Mouse (Mus musculus) activated CD4-positive, CD25-positive, alpha-beta regulatory T cell, adult 4 months (primary cell): ENCODE measurements around the gene Izumo1. TPM values are rescaled to one million over a fixed set of nuclear protein-coding genes. Genes with fewer than 3 reads are reported as not detected.
"Not testable (repeated sequence)": the region's sequence is repeated elsewhere in the genome, so short reads cannot be mapped to it uniquely, and the experiment has no call there.

Experiments used
- ATAC-seq: one replicate; pipeline ENCODE4 v1.8.0; 2017
- polyA plus RNA-seq, 2 experiments: library from polyadenylated mRNA; unstranded; fragments of 100-300 nt; shearing (Covaris generic); gene quantifications; one replicate each; pipeline ENCODE4 v1.2.1; 2017

Gene Izumo1
- polyA plus RNA-seq, 2 experiments from 2014 or later = not detected

GRCm38 (mm10) chr7:45642503-45643255 is 21.1 kb downstream of the Izumo1 start:
- ATAC-seq = no peak

GRCm38 (mm10) chr7:45643441-45644178 is 22.0 kb downstream of the Izumo1 start:
- peak; percentile 94 for ATAC-seq

DNA sequence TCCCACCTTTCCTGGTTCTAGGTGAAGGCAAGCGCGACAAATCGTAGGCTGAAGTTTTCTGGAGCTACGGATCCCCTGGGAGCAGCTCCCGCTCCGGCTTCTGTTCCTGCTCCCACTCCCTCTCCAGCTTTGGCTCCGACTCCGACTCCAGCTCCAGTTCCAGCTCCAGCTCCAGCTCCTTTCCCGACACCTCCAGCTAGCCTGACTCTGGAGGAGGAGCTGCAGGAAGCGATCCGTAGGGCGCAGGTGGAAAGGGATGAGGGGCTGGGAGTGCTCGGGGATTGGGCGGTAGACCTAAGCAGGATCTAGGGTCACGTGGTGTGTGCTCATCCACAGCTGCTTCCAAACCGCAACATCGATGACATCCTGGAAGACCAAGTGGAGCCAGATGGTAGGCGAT is 22.6 kb downstream of the Izumo1 start:
- no peak for ATAC-seq

GRCm38 (mm10) chr7:45644872-45645590 is 23.4 kb downstream of the Izumo1 start:
- ATAC-seq = no peak

DNA sequence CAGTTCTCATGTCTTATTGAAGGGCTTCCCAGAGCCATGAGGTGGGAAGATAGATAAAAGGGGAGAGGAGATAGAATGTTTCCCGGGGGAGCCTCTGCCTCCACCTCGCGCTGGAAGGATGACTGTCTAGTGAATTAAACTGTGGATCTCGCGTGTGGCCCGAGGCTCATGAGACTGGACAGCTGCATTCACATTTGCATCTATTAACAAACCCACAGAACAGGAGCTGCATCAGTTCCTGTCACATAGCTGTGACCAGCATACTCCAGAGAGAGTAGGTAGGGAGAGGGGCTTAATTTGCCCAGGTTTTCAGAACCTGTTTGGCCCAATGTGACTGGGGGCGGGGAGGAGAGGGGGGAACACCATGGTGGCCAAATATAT is 24.0 kb downstream of the Izumo1 start:
- ATAC-seq = no peak

DNA sequence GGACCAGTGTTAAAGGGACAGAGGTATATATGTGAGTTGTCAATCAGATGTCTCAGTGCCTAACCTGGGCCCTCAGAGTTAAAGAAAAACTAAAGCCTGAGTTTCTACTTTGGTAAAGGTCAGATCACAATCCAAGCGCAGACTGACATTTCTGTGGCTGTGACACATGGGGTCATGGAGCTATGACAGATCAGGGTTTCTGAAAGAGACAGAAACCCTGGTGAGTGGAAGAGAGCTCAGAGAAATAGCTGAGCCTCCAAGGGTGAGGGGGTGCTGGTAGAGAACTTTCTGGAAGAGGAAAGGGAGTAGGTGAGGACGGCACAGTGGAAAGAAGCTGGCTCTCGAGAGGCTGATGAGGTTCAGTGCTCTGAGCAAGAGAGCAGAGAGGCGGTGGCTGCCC is 25.1 kb downstream of the Izumo1 start:
- ATAC-seq = no peak

- no peak for ATAC-seq
Observed at GRCm38 (mm10) chr7:45649351-45649750, 27.7 kb downstream of the Izumo1 start.

DNA sequence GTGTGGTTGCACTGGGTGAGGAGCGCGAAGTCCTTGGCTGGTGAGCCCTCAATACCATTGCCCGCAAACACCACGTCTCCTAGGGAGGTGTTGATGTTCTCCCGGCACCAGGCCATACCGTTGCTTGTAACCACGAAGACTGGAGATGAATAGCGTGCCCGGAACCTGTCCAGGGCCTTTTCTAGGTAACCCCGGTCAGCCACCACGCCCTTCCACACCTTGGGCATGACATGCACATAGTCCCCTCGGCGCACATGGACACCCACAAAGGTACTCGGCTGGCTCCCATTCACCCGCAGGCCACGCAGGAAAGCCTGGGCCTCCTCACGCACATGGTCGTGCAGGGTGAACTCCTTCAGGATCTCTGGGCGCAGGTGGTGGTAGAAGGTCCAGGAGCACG is 28.9 kb downstream of the Izumo1 start:
- ATAC-seq = not testable (repeated sequence)

GRCm38 (mm10) chr7:45654424-45655047 is 32.9 kb downstream of the Izumo1 start:
- ATAC-seq = no peak

- no peak for ATAC-seq
Observed at GRCm38 (mm10) chr7:45660746-45661478, 39.3 kb downstream of the Izumo1 start.

- ATAC-seq = not testable (repeated sequence)
Observed at GRCm38 (mm10) chr7:45661702-45662101, 40.1 kb downstream of the Izumo1 start.

GRCm38 (mm10) chr7:45665303-45666138 is 43.9 kb downstream of the Izumo1 start:
- no peak for ATAC-seq

DNA sequence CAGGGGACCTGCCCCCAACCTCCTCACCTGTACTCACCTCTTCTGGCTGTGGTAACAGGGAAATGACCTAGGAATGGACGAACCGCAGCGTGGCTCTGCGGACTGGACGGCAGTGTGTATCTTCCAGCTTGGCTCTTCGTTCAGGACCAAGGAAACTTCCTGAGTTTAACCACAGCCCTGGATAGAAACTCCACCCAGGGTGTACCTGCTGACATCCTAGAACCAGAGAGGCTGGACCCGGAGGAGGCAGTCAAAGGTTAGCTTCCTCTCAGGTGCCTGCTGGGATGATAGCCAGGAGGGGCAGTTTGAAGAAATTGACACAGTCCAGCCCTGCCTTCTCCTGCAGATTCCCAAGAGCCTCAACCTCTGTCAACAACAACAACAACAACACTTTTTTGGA is 44.5 kb downstream of the Izumo1 start, which contains the start of gene Fut2:
Fut2 (minus strand) TSS at position 234 of the 400 bp plus-strand sequence.
- ATAC-seq = no peak

- ATAC-seq = no peak
Observed at GRCm38 (mm10) chr7:45667761-45668160, 46.1 kb downstream of the Izumo1 start.

- ATAC-seq = no peak
Observed at GRCm38 (mm10) chr7:45668921-45669320, 47.3 kb downstream of the Izumo1 start.

- ATAC-seq = no peak
Observed at GRCm38 (mm10) chr7:45677627-45678295, 56.1 kb downstream of the Izumo1 start.
